Mouse (Mus musculus) frontal cortex, adult (tissue): ENCODE measurements at regions not wholly inside any gene's neighbourhood (a gene's known extent, or its start where the extent isn't known, plus 50 kb on each side); places are given as distances from the start of the nearest gene placed in this dataset.

Experiments
- ATAC-seq: cut with Nextera tagmentation; 2 replicates; pipeline ENCODE4 v1.9.2; 2017; ENCODE audit warnings: mild to moderate bottlenecking, moderate library complexity, mixed read lengths; ENCODE audit not compliant: low TSS enrichment

DNA sequence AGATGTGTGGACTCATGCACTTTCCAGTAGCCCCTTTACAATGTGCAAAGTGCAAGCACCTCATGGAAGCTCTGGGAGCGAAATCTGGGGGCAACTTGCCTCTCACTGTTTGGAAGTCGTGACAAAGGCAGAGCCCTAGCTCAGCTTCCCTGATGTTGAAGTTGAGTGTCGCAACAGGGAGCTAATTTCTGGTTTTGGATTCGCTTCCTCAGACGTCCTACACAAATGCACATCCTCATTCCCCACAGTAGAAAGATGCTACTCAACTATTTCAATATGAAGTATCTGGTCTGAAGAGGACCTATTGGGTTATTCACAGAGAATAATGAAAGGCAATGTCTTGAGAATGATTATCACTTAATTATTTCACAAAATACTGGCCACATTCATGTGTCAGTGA, 331.3 kb downstream of the Adgrl2 start:
- no peak for ATAC-seq

DNA sequence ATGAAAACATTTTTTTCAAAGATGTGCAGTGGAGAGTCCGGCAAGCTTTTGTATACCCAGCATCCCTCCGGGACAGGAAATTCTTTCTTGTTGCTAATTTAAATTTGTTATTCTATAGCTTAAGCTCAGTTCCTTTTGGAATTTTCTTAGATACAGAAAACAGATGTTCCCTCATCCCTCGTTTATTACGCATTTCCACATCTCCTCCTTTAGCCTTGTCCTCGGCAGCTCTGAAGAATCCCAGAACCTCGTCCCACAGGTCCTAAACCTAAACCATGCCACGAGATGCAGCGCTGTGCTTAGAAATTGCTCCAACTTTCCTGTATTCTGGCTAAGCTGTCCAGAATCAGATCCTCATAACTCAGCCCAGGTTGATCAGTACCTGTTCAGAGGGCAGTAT, 332.0 kb downstream of the Adgrl2 start:
- no peak for ATAC-seq

DNA sequence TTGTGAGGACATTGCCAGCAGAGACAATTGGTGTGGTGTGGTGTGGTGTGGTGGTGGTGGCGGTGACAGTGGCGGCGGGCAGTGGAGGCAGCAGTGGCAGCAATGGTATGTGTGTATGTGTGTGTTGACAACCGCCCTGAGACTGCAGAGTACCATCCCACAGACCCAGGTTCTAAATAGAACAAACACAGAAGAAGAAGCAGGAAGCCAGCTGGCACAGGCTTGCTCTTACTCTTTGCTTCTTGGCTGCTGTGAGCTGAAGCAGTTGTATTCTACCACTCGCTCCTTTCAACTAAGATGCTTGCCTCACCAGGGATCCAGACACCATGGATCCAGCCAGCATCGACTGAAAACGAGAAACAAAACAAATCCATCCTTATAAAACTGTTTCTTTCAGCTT, 334.2 kb downstream of the Adgrl2 start:
- ATAC-seq = peak; percentile 100

DNA sequence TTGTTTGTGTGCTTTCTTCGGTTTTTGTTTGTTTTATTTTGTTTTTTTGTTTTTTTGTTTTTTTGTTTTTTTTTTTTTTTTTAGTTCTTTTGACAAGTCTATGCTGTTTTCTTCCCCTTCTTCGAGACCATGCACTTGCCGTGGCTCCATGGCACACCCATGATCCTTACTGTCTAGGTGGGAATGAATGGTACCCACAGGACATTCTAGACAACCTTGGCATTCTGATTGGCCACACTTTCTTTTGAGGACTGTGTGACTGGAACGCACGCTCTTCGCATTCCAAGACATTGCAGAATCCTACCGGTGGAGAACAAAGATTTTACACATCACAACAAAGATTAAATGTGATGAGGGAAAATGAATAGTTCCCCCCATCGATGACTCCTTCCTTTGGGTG, 340.1 kb downstream of the Adgrl2 start:
- no peak for ATAC-seq

DNA sequence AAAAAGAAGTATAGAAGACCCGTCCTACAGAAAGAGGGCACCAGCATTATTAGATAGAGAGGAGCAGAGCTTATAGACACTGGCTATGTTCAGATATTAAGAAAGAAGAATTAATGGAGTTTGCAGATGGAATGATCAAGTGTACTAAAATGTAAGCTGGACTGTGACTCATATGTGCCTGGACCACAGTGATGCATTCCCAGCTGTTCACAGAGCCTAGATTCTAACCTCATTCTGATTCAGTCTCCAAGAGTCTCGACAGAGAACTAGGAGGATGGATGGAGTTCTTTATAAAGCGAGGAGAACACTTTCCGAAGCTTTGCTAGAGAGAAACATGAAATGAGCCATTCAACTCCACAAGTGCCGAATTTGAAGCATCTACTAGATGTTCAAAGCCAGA, 345.4 kb downstream of the Adgrl2 start:
- ATAC-seq = no peak

DNA sequence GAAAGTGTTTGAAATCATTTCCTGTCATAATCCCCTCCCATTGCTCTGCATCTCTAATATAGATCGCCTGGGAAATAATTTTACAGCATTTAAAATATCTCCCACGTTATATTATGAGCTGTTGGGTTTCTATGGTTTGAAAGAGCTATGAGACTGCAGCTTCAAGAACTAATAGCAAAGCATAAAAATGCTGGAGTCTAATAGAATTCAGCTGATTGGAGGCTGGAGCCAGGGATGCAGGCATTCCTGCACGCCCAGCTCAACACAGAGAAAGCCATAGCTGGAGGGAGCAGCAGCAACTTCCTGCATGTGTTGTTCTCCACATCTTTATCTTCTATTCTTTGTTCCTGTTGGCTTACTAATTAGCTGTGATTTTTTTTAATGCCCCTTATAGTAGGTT, 348.8 kb downstream of the Adgrl2 start:
- ATAC-seq = no peak

DNA sequence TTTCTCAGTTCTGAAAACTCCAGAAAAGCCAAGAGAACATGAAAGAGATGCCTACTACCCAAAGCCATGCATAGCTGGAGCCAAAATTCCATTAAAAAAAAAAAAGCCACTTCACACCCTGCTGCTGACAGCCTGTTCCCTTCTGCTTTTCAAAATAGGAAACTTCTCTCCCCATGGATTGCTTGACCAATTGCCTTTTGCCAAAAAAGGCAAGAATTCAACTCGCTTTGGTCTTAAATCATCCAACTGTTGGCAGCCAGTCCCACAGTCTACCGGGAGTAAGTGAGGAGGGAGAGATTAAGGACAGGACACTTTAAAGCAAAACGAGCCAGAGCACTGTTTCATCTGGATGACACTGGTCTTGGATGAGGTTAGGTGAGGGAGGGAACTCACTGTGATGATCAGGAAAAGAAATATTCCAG, 349.7 kb downstream of the Adgrl2 start:
- peak; percentile 90 for ATAC-seq

DNA sequence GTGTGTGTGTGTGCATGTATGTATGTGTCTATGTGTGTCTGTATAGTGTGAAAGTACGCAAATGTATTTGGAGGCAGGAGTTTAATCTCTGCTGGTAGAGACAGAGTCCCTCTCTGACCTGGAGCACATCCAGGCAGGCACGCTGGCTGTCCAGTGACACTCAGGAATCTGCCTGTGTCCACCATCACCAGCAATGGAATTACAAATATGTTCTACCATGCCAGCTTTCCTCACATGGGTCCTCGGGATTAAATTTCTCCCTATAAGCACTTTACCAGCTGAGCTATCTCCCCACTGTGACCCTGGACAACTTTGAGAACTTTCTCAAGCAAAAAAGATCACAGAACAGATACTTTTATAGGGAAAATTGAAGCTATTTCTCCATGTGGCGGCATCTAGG, 355.3 kb downstream of the Adgrl2 start:
- no peak for ATAC-seq

DNA sequence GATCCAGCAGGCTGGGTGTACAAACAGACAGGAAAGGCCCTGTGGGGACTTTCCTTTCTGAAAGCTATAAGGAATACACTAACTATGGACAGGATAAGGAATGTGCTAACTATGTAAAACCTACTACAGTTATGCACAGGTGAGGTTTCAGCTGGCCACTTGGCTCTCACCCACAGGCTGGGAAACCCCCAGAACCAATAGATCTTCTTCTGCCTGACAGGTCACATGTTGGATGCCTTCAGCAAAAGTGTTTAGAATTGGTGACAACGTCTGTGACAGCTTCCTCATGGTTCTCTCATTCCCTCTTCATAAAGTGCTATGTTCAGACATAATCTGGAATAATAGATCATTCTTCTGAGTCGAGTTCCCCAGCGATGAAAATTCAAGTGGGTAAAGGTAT, 356.0 kb downstream of the Adgrl2 start:
- no peak for ATAC-seq

DNA sequence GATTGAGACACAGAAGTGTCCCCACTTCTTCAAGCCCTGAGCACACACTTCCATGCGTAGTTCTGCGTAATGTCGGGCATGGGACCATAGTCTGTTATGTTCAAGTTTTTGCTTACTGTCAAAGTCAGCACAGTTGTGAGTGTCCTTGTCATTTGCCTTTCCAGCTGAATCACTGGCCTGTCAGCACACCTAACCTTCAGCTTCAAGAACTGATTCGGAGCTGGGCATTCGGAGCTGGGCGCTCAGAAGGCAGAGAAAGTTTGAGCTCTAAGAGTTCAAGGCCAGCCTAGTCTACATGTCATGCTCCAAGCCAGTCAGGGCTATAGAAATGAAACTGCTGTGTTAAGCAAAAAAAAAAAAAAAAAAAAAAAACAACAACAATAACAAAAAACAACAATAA, 357.1 kb downstream of the Adgrl2 start:
- ATAC-seq = no peak

DNA sequence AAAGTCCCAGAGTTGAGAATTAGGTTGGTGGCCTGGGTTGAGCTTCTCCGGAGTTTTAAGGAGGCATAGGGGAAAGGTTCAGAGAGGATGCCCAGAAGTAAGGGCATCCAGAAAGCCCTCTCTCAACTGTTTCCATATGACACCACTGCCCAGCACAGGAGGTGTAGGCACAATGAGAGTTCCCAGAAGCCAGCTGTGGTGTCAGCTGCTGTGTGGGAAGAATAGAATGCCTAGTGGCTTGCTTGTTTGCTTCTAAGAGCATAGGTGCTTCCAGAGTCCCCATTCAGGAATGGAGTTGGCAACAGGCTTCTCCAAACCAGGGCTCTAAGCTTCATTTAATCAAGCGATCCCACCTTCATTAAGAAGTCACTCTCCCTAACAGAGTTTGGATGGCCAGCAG, 357.9 kb downstream of the Adgrl2 start:
- no peak for ATAC-seq

DNA sequence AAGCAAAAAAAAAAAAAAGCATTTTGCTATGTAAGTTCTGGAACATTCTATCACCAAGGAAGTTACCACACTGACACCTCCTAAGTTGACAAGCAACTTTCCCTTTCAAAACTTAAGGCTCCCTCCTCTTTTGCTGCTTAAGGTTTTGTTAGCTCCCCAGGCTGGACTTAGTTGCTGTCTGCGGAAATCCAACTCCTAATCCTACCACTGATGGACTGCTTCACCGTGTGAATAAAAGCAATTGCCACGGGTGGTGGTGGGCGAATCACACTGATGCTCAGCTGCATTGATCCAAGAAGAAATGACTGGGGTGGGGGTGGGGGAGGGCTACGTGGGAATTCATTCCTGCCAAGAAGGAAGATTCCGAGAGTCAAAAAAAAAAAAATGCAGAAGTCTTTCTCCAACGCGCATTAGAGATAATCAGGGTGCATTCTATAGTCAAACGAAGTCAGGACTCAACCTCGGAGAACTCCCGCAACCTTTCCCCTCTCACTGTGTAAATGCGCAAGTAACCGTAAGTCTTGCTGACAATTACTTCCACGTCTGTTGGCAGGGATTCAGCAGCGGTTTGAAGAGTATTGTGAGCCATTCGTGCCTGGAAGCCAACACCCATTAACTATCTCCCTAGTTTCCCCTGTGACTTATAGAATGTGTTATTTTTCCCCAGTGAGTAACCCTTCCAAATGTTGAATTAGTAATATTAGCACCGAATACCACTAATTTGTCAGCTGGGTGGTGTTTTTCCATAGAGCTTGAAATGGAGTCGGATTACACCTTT, 358.8 kb downstream of the Adgrl2 start:
- no peak for ATAC-seq

DNA sequence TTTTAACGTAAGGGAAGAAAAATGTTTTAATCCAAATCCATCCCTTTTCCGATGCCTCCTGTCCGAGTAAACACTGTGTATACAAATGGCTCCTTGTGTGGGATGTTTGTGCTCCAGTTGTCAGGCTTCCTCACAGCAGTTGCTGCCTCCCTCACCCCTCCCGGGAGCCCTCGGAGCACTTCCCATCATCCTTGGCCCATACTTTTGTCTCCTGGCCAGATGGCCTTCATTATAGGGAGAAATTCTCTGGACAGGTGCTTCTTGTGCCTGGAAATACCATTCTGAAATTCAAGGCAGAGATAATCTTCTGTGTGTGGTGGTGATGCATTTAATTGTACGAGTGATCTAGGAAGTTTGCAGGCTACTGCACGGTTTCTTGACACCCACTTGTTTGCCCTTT, 359.5 kb downstream of the Adgrl2 start:
- ATAC-seq = no peak

DNA sequence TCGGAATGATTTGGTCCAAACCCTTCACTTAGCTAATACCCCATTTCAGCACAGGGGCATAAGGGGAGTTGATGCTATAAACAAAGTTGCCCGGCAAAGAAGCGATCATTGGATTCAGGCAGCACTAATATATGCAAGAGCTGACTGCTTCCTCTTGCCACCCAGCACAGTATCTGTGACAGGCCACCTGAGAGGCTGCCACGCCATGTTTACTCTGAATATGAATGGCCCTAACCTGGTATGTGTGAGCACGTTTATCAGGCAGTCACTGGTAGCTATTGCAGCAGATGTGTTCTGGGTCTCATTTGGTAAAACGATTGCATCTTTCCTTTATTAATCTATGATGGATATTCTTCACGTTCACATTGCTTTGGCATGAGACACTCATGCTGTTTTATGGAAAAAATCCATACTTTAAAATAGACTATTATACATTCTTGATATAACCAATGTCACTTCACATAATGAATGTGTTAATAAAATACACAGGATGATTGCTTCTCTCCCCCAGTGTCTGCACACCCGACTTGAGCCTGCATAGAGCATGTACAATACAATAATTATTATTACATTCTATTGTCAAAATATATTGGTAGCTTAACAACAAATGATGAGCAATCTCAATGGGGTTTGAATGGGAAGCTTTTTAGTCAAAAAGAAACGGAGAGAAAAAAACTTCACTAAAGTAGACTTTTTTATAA, 375.2 kb downstream of the Adgrl2 start:
- ATAC-seq = no peak

DNA sequence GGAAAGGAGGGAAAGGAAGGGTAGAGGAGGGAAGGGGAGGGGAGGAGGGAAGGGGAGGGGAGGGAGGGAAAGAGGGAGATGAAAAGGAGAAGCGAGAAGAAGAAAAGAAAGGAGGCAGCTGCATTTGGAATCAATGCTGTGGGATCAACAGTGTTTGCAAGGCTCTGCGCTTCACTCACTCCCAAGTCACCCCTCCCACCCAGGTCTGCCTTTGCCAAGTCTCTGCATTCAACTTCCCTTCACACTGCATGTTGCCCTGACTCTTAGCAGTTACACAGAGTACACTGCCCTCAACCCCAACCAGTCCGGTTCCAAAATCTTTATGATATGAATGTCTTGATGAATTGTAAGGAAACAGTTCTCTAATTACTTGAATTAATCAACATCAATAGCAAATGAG, 376.9 kb downstream of the Adgrl2 start:
- ATAC-seq = no peak

DNA sequence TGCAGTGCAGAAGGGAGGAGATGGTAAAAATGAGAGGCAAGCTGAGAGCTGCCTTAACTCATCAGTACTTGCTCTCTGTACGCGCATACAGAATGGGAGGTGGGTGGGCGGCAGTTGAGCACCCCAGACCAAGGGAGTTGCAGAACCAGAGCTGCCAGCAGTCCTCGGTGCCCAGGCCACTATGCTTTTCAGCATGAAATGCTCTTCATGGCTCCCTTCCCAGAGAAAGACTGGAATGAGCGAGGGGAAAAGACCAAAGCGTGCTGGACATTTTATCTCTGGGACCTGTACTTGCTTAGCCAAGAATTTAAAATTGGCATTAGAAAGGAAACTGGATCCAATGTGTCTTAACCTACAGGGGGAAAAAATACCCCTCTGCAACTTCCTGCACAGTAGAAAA, 387.1 kb downstream of the Adgrl2 start:
- ATAC-seq = no peak

DNA sequence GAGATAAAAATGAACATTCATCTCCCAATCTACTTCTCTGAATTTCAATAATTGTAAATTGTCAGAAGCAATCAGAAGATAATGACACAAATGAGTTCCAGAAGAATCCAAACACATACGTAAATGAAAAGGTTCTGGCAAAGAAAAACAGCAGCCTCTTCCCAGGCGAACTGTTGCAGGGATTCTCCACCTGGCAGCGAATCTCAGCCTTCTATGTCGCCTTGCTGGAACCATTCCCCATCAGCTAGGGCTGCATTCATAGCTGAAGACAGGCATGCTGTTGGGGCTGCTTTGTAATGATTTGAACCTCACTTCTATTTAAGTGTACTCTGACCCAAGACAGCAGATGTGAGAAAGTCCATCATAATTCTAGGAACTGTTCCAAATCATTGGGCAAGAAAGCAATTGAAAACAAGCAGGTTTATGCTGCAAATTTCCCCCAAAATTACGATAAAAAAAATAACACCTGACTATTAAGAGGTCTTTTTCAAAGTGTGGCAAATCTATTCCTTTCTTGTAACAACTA, 387.6 kb downstream of the Adgrl2 start:
- no peak for ATAC-seq

DNA sequence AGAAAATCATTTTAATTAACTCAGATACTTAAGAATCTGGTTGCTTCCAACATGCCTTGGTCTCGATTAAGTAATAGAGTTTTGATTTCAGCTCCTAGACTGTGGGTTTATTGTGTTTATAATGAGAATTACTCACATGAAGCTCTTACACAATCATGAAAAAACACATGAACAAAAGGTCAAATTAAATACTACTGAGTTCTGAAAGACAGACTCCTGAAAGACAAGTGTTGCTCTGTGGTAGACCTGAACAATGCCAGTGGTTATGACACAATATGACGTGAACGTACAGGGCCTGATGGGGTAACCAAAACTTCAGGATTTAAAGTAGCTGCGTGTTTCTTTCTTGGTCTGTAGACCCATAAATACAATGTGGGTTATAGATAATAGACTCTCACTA, 394.8 kb downstream of the Adgrl2 start:
- ATAC-seq = no peak

DNA sequence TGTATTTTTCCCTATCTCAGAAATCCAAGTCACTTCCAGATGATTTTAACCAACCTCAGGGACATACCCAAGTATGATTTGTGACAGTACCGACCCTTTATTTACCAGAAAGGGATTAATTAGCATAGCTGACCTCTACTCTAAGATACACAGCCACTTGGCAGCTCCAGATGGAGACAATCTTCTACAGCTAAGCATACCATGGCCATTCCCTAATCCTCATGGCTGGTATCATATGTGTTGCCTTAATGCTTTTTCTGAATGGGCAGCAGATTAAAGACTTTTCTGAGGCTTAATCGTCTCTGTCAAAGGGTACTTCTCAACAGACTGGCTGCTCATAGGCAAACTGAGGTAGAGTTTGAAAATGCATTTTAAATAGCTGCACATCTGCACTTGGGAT, 400.8 kb downstream of the Adgrl2 start:
- ATAC-seq = no peak

DNA sequence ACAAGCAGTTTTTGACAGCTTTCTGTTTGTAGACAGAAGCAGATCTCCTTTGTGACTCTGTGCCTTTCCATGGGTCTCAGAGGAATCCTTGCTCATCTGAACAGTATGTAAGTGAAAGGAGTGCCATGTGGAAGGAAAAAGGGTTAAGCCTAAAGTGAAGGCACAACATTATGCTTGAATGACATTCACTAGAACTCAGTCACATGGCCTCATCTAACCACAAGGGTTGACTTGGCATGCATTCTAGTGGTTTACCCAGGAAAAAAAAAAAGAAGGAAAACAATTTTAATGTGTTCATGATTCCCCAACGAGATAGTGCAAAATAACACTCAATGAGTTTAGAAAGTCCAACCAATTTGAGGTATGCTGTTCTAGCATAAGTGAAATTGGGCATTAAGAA, 414.6 kb downstream of the Adgrl2 start:
- no peak for ATAC-seq

DNA sequence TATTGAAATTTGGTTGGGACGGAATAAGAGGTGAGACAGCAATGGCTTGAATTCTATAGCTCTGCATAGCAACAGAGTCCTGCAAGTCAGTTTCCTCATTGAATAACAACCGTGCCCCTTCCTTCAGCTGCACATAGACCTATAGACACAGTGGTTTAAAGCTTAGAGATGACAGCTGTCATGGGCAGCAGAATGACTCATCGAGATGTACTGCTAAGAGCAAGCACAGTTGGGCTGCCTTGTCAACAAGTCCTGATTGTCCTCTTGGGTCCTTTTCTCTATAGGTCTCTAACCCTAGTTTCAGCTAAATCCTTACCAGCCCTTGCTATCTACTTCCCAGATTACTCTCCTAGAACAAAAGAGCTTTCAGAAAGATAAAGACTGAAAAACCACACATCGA, 417.9 kb downstream of the Adgrl2 start:
- no peak for ATAC-seq

DNA sequence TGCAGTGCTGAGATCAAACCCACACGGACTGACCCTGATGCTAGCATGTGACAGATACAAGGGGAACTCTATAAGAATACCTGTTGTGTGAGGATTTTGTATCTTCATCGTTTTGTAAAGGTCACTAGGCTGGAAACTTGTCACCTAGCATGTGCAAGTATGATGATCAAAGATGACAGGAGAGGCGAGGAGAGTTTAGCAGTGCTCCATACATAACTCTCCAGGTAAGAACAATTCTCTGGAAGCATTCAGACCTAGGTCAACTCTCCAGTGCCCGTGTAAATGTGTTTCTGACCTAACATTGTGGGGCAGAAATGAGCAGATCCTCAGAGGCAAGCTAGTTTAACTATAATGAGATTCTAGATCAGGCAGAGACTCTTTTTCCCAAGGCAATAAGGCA, 425.6 kb downstream of the Adgrl2 start:
- ATAC-seq = no peak

DNA sequence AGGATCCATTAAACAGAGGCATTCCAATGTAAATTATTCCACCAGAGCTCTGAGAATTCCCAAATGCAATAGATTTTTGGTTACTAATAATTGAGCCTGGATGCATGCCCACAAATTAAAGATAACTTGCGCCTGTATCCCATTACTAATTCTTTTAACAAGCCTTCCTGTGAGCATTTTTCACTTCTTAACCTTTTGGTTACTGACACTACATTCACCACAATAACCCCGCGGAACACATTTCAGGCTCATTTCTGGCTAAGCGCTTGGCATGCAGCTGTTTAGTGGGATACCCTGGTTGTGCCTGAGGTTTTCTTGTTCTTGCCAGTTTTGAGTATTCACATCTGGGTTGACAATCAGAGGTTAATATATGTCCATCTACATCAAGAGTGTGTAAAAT, 429.1 kb downstream of the Adgrl2 start:
- ATAC-seq = no peak
